Mouse (Mus musculus): ENCODE measurements around the gene Mlf2. TPM values are rescaled to one million over a fixed set of nuclear protein-coding genes. Genes with fewer than 3 reads are reported as not detected.
A peak's percentile ranks its signal among the peaks of the same experiment; 100 is the strongest.

Mlf2 gene
- total and polyA plus RNA-seq, 2 experiments from 2014 or later = 296 to 333 TPM

GRCm38 (mm10) chr6:124900056-124900800 lies 31.0 kb upstream of the Mlf2 start:
- 69% methylated on average over 8 of the region's 8 CpGs for WGBS
- Histone ChIP-seq H3K4me2 (ENCODE audit: low read depth, low read length) (peak overlapping the region; percentile 12; the same call in 1 of the 2 replicates), H3K4me3 (ENCODE audit: low read depth, low read length) (no peak overlapping the region), H3K9me3 (replicated peaks; ENCODE audit: control insufficient read depth, low read length) (no peaks in the 10 kb centered on the region), H3K4me1 (ENCODE audit: control insufficient read depth, insufficient read depth) (peaks cover 7% of the 10 kb centered on the region), H3K9ac (replicated peaks; ENCODE audit: low read depth, low read length) (no peak overlapping the region), H3K27ac (ENCODE audit: low read depth) (peak overlapping the region; percentile 36; the same call in 1 of the 2 replicates), H3K27me3 (ENCODE audit: control insufficient read depth, insufficient read depth, low read length) (no peaks in the 10 kb centered on the region), H3K36me3 (replicated peaks; ENCODE audit: control insufficient read depth, insufficient read depth, low read length) (no peaks in the 10 kb centered on the region)
- ATAC-seq (ENCODE audit: insufficient read depth, low read depth) = no peak
- TF ChIP-seq EP300 (IDR thresholded peaks at IDR 0.05; ENCODE audit: low read depth) (no peak), CTCF (IDR thresholded peaks at IDR 0.05; ENCODE audit: low read depth) (no peak)
- DNase-seq (ENCODE audit: low spot score) = no peak

GRCm38 (mm10) chr6:124900801-124901480 lies 30.2 kb upstream of the Mlf2 start:
- H3K36me3 ChIP-seq (replicated peaks; ENCODE audit: control insufficient read depth, insufficient read depth, low read length) = no peaks in the 10 kb centered on the region
- ATAC-seq (ENCODE audit: insufficient read depth, low read depth) (no peak), DNase-seq (ENCODE audit: low spot score) (no peak)
- H3K9me3 ChIP-seq (replicated peaks; ENCODE audit: control insufficient read depth, low read length) = no peaks in the 10 kb centered on the region
- H3K4me2 ChIP-seq (ENCODE audit: low read depth, low read length) = no peak overlapping the region
- H3K27me3 ChIP-seq (ENCODE audit: control insufficient read depth, insufficient read depth, low read length) = no peaks in the 10 kb centered on the region
- no peak overlapping the region for H3K4me3 ChIP-seq (ENCODE audit: low read depth, low read length)
- peaks cover 9% of the 10 kb centered on the region for H3K4me1 ChIP-seq (ENCODE audit: control insufficient read depth, insufficient read depth)
- TF ChIP-seq CTCF (IDR thresholded peaks at IDR 0.05; ENCODE audit: low read depth) = no peak
- no peak for TF ChIP-seq EP300 (IDR thresholded peaks at IDR 0.05; ENCODE audit: low read depth)
- no peak overlapping the region for H3K9ac ChIP-seq (replicated peaks; ENCODE audit: low read depth, low read length)
- H3K27ac ChIP-seq (ENCODE audit: low read depth) = peak overlapping the region; percentile 18; the same call in 1 of the 2 replicates
- 29% methylated on average over 10 of the region's 10 CpGs for WGBS

GRCm38 (mm10) chr6:124901851-124902250 lies 29.3 kb upstream of the Mlf2 start:
- Histone ChIP-seq H3K27me3 (ENCODE audit: control insufficient read depth, insufficient read depth, low read length) (no peaks in the 10 kb centered on the region), H3K4me1 (ENCODE audit: control insufficient read depth, insufficient read depth) (peaks cover 9% of the 10 kb centered on the region), H3K36me3 (replicated peaks; ENCODE audit: control insufficient read depth, insufficient read depth, low read length) (no peaks in the 10 kb centered on the region), H3K4me3 (ENCODE audit: low read depth, low read length) (no peak overlapping the region), H3K4me2 (ENCODE audit: low read depth, low read length) (no peak overlapping the region), H3K9me3 (replicated peaks; ENCODE audit: control insufficient read depth, low read length) (no peaks in the 10 kb centered on the region), H3K27ac (ENCODE audit: low read depth) (no peak overlapping the region; the same call in 1 of the 2 replicates), H3K9ac (replicated peaks; ENCODE audit: low read depth, low read length) (no peak overlapping the region)
- no peak for DNase-seq (ENCODE audit: low spot score)
- TF ChIP-seq EP300 (IDR thresholded peaks at IDR 0.05; ENCODE audit: low read depth) (no peak), CTCF (IDR thresholded peaks at IDR 0.05; ENCODE audit: low read depth) (no peak)
- ATAC-seq (ENCODE audit: insufficient read depth, low read depth) = no peak

GRCm38 (mm10) chr6:124903580-124904151 lies 27.5 kb upstream of the Mlf2 start:
- ATAC-seq (ENCODE audit: insufficient read depth, low read depth) = peak; percentile 85
- Histone ChIP-seq H3K27ac (ENCODE audit: low read depth) (peak overlapping the region; percentile 94), H3K9ac (replicated peaks; ENCODE audit: low read depth, low read length) (peak overlapping the region; percentile 54; the same call in 1 of the 2 replicates), H3K4me1 (ENCODE audit: control insufficient read depth, insufficient read depth) (peaks cover 9% of the 10 kb centered on the region), H3K4me3 (ENCODE audit: low read depth, low read length) (peak overlapping the region; percentile 48), H3K27me3 (ENCODE audit: control insufficient read depth, insufficient read depth, low read length) (no peaks in the 10 kb centered on the region), H3K9me3 (replicated peaks; ENCODE audit: control insufficient read depth, low read length) (no peaks in the 10 kb centered on the region), H3K36me3 (replicated peaks; ENCODE audit: control insufficient read depth, insufficient read depth, low read length) (no peaks in the 10 kb centered on the region), H3K4me2 (ENCODE audit: low read depth, low read length) (peak overlapping the region; percentile 66)
- peak; percentile 94 for DNase-seq (ENCODE audit: low spot score)
- under 1% methylated on average over 23 of the region's 23 CpGs for WGBS
- TF ChIP-seq CTCF (IDR thresholded peaks at IDR 0.05; ENCODE audit: low read depth) = peak; percentile 99
- no peak for TF ChIP-seq EP300 (IDR thresholded peaks at IDR 0.05; ENCODE audit: low read depth)

DNA sequence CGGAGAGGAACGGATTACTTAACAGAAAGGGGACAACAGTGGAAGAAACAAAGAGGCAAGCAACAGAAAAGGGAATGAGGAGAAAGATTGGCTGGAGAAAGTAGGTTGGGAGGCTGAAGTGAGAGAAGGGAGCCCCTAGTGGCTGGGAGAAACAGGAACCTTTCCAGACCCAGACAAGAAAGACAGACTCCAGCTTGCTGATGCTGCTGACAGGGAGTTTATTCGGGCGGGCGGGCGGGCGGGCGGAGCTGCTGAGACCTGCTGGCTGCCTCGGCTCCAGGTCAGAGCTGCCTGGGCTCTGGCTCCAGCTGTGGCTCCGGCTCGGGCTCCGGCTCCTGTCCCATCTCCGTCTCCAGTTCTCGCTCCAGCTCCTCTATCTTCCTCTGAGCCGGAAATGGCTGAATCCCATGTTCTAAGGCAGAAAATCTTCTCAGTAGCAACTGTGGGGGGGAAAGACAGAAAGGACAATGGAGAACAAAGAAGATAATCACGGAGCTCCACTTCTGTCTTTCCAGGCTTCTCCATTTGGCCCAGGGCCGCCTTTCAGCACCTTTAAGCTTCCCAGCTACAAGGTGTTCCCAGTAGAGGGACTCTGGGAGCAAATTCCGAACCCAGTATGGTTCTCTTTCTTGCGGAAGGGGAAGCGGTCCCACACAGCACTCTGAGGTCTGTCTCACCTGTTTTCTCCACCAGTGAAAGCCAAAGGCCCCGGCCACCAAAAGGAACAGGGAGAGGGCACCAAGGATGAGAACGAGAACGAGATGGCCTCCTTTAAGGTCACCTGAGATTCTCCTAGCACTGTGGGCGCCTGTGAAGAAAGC lies 26.8 kb upstream of the Mlf2 start:
- 6% methylated on average over 24 of the region's 24 CpGs for WGBS
- Histone ChIP-seq H3K4me2 (ENCODE audit: low read depth, low read length) (peak overlapping the region; percentile 66), H3K27me3 (ENCODE audit: control insufficient read depth, insufficient read depth, low read length) (no peaks in the 10 kb centered on the region), H3K36me3 (replicated peaks; ENCODE audit: control insufficient read depth, insufficient read depth, low read length) (no peaks in the 10 kb centered on the region), H3K9ac (replicated peaks; ENCODE audit: low read depth, low read length) (peak overlapping the region; percentile 54), H3K9me3 (replicated peaks; ENCODE audit: control insufficient read depth, low read length) (no peaks in the 10 kb centered on the region), H3K4me3 (ENCODE audit: low read depth, low read length) (peak overlapping the region; percentile 48), H3K4me1 (ENCODE audit: control insufficient read depth, insufficient read depth) (peaks cover 9% of the 10 kb centered on the region), H3K27ac (ENCODE audit: low read depth) (peak overlapping the region; percentile 94)
- TF ChIP-seq CTCF (IDR thresholded peaks at IDR 0.05; ENCODE audit: low read depth) (peak; percentile 66), EP300 (IDR thresholded peaks at IDR 0.05; ENCODE audit: low read depth) (no peak)
- ATAC-seq (ENCODE audit: insufficient read depth, low read depth) = peak; percentile 80
- peak; percentile 92 for DNase-seq (ENCODE audit: low spot score)
